Mouse (Mus musculus) hindbrain, embryonic 12.5 days (tissue): ENCODE results near the gene Arid5b. TPM values are rescaled to one million over a fixed set of nuclear protein-coding genes. Genes with fewer than 3 reads are reported as not detected.

Experiments
- ATAC-seq: fragments of 200-750 bp; cut with Nextera tagmentation; 2 replicates; pipeline ENCODE4 v1.8.0; 2017; ENCODE audit warnings: moderate TSS enrichment; ENCODE audit not compliant: low FRiP score
- H3K27ac ChIP-seq: fragments of 300-500 bp; sonication (generic); 2 replicates; pipeline ENCODE4 v1.5.1; 2016; ENCODE audit warnings: mild to moderate bottlenecking
- H3K27me3 ChIP-seq: fragments of 300-500 bp; sonication (generic); 2 replicates; pipeline ENCODE4 v1.6.1; 2016; ENCODE audit warnings: mild to moderate bottlenecking
- H3K36me3 ChIP-seq: fragments of 300-500 bp; sonication (generic); 2 replicates; pipeline ENCODE4 v1.6.1; 2016; ENCODE audit warnings: mild to moderate bottlenecking
- H3K4me1 ChIP-seq: fragments of 300-500 bp; sonication (generic); 2 replicates; pipeline ENCODE4 v1.6.1; 2016
- H3K4me2 ChIP-seq: fragments of 300-500 bp; sonication (generic); replicated peaks from 2 replicates; pipeline ENCODE4 v1.6.1; 2016; ENCODE audit warnings: mild to moderate bottlenecking
- H3K4me3 ChIP-seq: fragments of 300-500 bp; sonication (generic); 2 replicates; pipeline ENCODE4 v1.5.1; 2016; ENCODE audit warnings: mild to moderate bottlenecking
- H3K9ac ChIP-seq: fragments of 300-500 bp; sonication (generic); 2 replicates; pipeline ENCODE4 v1.6.1; 2016; ENCODE audit warnings: mild to moderate bottlenecking, moderate library complexity
- H3K9me3 ChIP-seq: fragments of 300-500 bp; sonication (generic); replicated peaks from 2 replicates; pipeline ENCODE4 v1.6.1; 2016; ENCODE audit warnings: mild to moderate bottlenecking
- WGBS: fragments of 180-500 bp; shearing (Covaris S2); methylation state at CpG from one replicate; pipeline ENCODE4 v1.1.7; 2016; 5-methylcytosine and 5-hydroxymethylcytosine counted together
- polyA plus RNA-seq: library from polyadenylated mRNA; unstranded; fragments of >200 nt; fragmentation: Nextera tagmentation; extraction: Ambion mirVana; gene quantifications from 2 replicates; pipeline ENCODE4 v1.2.1, GENCODE M21; 2016

Arid5b gene
- polyA plus RNA-seq, 1 experiment from 2014 or later, result 28.2 TPM

DNA sequence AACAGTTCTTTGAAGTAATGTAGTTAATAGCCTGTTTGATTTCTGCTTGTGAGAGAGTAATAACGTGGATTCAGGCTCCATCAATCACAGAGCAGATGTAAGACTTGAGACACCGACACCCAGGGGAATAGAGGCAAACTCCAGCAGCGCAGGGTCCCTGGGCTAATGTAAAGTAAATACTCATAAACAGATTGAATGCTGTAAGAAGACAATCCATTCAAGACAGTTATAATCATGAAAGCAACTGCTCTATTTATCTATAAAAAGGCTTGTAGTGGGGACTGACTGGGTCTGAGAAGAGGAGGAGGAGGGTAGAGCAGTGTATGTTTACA, 3.2 kb upstream of the Arid5b start:
- H3K36me3 ChIP-seq, result no peaks in the 10 kb centered on the region
- 18% methylated on average over 3 of the region's 3 CpGs for WGBS
- no peak overlapping the region for H3K9ac ChIP-seq
- peaks cover 24% of the 10 kb centered on the region for H3K4me1 ChIP-seq
- H3K27me3 ChIP-seq, result no peaks in the 10 kb centered on the region
- no peak overlapping the region for H3K4me3 ChIP-seq
- H3K4me2 ChIP-seq, result peak overlapping the region; percentile 77; the same call in 1 of the 2 replicates
- peak overlapping the region; percentile 84 for H3K27ac ChIP-seq
- no peaks in the 10 kb centered on the region for H3K9me3 ChIP-seq
- no peak for ATAC-seq

DNA sequence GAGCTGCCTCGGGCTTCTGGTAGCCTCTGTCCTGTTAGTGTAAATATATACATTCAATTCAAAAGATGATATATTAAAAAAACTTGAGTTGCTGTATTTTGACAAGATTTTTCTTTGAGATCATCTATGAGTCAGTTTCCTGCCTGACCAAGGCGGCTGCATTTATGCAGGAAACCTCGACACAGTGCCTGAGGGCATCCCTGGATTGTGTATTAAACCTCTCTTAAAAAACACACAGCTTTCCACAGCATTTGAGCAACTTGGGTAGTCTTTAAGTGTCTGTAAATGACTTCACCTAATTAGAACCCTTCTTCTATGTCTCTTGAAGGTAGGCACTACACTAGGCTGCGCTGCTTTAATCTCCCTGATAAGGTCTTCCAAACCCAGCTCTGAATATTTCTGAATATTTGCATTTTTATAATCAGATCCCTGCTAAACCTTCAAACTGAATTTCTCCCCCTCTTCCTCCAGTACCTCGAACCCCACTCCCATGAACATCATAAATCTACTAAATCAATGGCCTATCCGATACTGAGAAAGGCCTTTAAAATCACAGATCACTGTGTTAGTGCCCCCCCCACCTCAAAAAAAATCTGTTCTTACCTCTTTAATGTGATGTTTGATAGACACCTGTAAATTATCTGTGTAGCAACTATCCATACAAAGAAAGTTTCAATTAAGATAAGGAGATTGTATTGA, 2.7 kb upstream of the Arid5b start:
- no peak overlapping the region for H3K4me2 ChIP-seq
- peaks cover 24% of the 10 kb centered on the region for H3K4me1 ChIP-seq
- no peaks in the 10 kb centered on the region for H3K9me3 ChIP-seq
- no peak overlapping the region for H3K4me3 ChIP-seq
- H3K9ac ChIP-seq, result no peak overlapping the region
- H3K36me3 ChIP-seq, result no peaks in the 10 kb centered on the region
- ATAC-seq, result no peak
- peak overlapping the region; percentile 84 for H3K27ac ChIP-seq
- 36% methylated on average over 6 of the region's 6 CpGs for WGBS
- no peaks in the 10 kb centered on the region for H3K27me3 ChIP-seq

DNA sequence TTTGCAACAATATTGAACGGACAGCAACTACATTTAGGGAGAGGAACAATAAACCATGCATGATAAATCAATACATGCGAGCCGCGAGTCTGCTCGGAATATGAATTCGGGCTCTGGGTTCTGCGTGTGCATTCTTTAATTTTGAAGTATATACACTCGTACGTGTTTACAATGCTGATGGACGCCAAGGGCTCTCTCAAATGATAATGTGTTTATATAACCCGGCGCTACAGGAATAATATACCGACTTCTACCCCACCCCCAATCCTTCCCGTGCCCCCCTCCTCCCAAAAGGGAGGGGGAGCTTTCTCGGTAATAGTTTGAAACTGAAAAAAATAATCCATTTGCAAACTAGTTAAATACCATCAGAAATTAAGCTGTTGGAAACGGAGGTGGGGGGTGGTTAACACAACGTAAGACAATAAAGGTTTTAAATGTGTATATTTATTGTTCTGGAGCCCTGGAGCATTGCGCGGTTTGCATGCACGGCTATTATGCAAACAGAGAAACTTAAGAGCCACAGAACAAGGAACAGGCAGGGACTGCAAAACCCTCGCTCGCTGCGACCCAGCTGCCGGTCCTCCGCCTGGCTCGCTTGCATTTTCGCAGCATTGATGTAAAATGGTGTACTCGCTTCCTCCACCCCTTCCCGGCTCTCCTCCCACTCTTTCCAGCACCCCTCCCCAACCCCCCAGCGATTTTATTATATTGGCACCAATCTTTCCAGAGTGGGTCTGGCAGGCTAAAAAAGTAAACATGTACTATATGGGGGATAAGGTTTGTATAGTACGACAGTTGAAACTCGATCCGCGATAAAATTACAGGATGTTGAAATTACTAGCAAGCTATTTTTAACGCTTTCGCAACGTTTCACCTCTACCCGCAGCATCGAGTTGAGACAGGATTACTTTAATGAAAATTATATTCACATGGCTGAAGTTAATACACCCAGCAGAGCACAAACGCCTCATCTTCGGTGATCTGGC, 1.3 kb upstream of the Arid5b start:
- ATAC-seq, result 0 out of 2 replicates have a peak, but pooled peaks have one; percentile 11
- peaks cover 36% of the 10 kb centered on the region for H3K4me1 ChIP-seq
- under 1% methylated on average over 41 of the region's 41 CpGs for WGBS

GRCm38 (mm10) chr10:68277671-68278151, 829 bp downstream of the Arid5b start:
- H3K4me1 ChIP-seq, result peaks cover 30% of the 10 kb centered on the region
- H3K4me3 ChIP-seq, result peak overlapping the region; percentile 56
- H3K9me3 ChIP-seq, result no peaks in the 10 kb centered on the region
- no peaks in the 10 kb centered on the region for H3K27me3 ChIP-seq
- peak overlapping the region; percentile 85 for H3K4me2 ChIP-seq
- 0% methylated on average over 15 of the region's 15 CpGs for WGBS
- ATAC-seq, result no peak
- peak overlapping the region; percentile 55 for H3K9ac ChIP-seq
- peak overlapping the region; percentile 60 for H3K27ac ChIP-seq
- 0 out of 2 replicates have a peak, but pooled peaks cover 2% of the 10 kb centered on the region for H3K36me3 ChIP-seq

More for the DNA sequence above, 1.3 kb upstream of the Arid5b start:
- H3K36me3 ChIP-seq, result no peaks in the 10 kb centered on the region
- peak overlapping the region; percentile 56 for H3K4me3 ChIP-seq
- peak overlapping the region; percentile 84 for H3K27ac ChIP-seq
- H3K27me3 ChIP-seq, result no peaks in the 10 kb centered on the region
- H3K9ac ChIP-seq, result peak overlapping the region; percentile 55
- peak overlapping the region; percentile 85 for H3K4me2 ChIP-seq
- H3K9me3 ChIP-seq, result no peaks in the 10 kb centered on the region

DNA sequence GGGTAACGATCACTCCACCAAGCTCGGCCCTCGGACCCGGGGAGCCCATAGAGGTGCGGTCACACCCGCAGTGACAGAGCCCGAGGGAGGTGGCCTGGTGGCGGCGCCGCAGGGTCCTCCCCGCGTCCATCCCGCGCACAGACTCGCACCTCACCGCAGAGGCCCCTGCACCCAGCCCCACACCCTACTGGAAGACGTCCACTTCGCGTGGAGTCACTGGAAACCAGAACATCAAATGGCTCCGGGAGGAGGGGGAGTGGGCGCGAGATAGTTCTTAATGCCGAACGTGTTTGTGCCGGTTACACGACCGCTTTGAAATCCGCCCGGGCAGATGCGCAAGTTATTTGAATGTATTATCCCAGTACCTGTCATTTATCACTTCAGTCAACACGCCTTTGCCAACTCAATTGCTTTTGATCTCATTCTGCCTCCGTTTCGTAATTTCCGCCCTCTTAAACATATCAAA, 1.5 kb downstream of the Arid5b start:
- Histone ChIP-seq H3K27ac (peak overlapping the region; percentile 85), H3K36me3 (0 out of 2 replicates have a peak, but pooled peaks cover 2% of the 10 kb centered on the region), H3K9ac (peak overlapping the region; percentile 75), H3K27me3 (no peaks in the 10 kb centered on the region), H3K4me1 (peaks cover 24% of the 10 kb centered on the region), H3K4me3 (peak overlapping the region; percentile 56), H3K9me3 (no peaks in the 10 kb centered on the region), H3K4me2 (peak overlapping the region; percentile 85)
- WGBS, result under 1% methylated on average over 34 of the region's 34 CpGs
- peak; percentile 64 for ATAC-seq

DNA sequence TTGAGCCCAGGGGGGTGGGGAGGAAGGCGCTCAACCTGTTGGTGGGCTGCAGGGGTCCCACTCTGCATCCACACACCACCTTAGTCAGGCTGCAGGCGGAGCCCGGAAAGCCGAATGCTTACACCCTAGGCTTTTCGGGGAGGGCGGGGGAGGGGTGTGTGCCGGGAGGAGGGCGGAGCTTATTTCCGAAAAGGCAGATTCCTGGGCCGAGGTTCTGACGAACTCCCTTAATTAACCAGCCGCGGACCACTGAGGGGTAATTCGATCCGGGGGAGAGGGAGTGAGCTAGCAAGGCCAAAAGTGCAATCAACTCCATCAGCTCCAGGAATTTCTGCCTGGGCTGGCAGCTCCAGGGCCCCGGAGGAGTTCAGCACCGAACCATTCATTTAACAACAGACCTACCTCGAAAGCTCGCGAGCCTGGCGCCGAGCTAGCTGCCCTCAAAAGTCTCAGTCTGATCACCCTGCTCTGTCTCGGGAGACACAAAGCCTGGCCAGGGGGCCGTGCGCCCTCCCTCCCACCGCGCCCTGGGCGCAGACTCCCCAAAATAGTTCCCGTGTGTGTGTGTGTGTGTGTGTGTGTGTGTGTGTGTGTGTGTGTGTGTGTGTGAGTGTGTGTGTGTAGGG, 2.1 kb downstream of the Arid5b start:
- under 1% methylated on average over 28 of the region's 29 CpGs for WGBS
- H3K27me3 ChIP-seq, result no peaks in the 10 kb centered on the region
- peak overlapping the region; percentile 85 for H3K27ac ChIP-seq
- H3K4me1 ChIP-seq, result peaks cover 20% of the 10 kb centered on the region
- peak; percentile 57 for ATAC-seq
- peak overlapping the region; percentile 85 for H3K4me2 ChIP-seq
- 0 out of 2 replicates have a peak, but pooled peaks cover 2% of the 10 kb centered on the region for H3K36me3 ChIP-seq
- peak overlapping the region; percentile 56 for H3K4me3 ChIP-seq
- no peaks in the 10 kb centered on the region for H3K9me3 ChIP-seq
- peak overlapping the region; percentile 75 for H3K9ac ChIP-seq

- Histone ChIP-seq H3K4me3 (no peak overlapping the region), H3K27me3 (no peaks in the 10 kb centered on the region), H3K36me3 (peaks cover 10% of the 10 kb centered on the region), H3K4me2 (peak overlapping the region; percentile 85), H3K9ac (no peak overlapping the region), H3K9me3 (no peaks in the 10 kb centered on the region), H3K27ac (no peak overlapping the region), H3K4me1 (peaks cover 12% of the 10 kb centered on the region; the same call in 1 of the 2 replicates)
- 27% methylated on average over 18 of the region's 18 CpGs for WGBS
- ATAC-seq, result peak; percentile 37; the same call in 1 of the 2 replicates
Measured at GRCm38 (mm10) chr10:68274900-68275760, 3.4 kb downstream of the Arid5b start.

DNA sequence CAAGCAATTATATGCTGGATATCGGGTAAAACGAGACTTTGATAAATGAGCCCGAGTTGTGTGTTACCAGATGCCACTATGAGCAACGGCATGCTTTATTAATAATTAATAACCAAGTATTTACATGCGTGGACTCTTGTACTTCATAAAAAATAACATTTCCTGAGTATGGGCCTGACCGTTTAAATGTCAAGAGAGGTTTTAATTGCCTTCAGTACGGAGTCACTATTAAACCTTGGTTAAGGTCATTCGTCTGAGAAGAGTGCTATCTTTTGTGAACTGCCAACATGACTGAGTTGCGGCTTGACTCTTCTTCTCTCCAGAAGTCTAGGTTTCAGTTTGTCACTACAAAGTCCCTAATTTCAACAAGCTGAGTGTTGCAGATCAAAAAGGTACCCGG, 8.8 kb downstream of the Arid5b start:
- no peak overlapping the region for H3K27ac ChIP-seq
- H3K36me3 ChIP-seq, result peaks cover 10% of the 10 kb centered on the region
- no peaks in the 10 kb centered on the region for H3K9me3 ChIP-seq
- H3K4me3 ChIP-seq, result no peak overlapping the region
- peaks cover 10% of the 10 kb centered on the region for H3K4me1 ChIP-seq
- ATAC-seq, result no peak
- H3K27me3 ChIP-seq, result no peaks in the 10 kb centered on the region
- no peak overlapping the region for H3K4me2 ChIP-seq
- WGBS, result 84% methylated on average over 10 of the region's 10 CpGs
- no peak overlapping the region for H3K9ac ChIP-seq

DNA sequence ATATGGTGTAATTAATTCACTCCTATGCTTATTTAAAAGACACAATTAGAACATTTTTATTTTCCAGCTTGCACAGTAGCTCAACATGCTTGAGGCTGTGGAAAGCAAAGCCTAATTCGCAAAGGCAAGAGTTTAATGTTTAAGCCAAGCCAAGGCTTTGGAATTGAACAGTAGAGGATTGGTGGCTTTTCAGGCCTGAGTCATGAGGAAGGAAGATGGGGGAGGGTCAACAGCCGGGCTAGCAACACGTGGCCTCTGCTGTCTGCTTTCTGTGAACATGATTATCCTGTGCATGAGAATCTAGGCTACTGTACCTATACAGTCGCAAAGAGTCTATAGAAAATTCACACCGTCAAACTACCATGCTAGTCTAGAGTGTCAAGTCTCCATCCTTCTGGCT, 9.9 kb downstream of the Arid5b start:
- Histone ChIP-seq H3K9me3 (no peaks in the 10 kb centered on the region), H3K9ac (no peak overlapping the region), H3K4me1 (peaks cover 10% of the 10 kb centered on the region), H3K27me3 (no peaks in the 10 kb centered on the region), H3K4me3 (no peak overlapping the region), H3K4me2 (no peak overlapping the region), H3K27ac (0 out of 2 replicates have a peak overlapping the region, but pooled peaks have one; percentile 12), H3K36me3 (peaks cover 10% of the 10 kb centered on the region)
- WGBS, result 69% methylated on average over 5 of the region's 5 CpGs
- no peak for ATAC-seq

- H3K4me1 ChIP-seq, result peaks cover 10% of the 10 kb centered on the region
- 83% methylated on average over 10 of the region's 10 CpGs for WGBS
- no peak for ATAC-seq
- no peak overlapping the region for H3K4me3 ChIP-seq
- no peaks in the 10 kb centered on the region for H3K9me3 ChIP-seq
- H3K27me3 ChIP-seq, result no peaks in the 10 kb centered on the region
- H3K27ac ChIP-seq, result no peak overlapping the region
- no peak overlapping the region for H3K9ac ChIP-seq
- no peak overlapping the region for H3K4me2 ChIP-seq
- H3K36me3 ChIP-seq, result no peaks in the 10 kb centered on the region
Measured at GRCm38 (mm10) chr10:68263969-68264688, 14.4 kb downstream of the Arid5b start.
